Mouse (Mus musculus): ENCODE results near the gene Rnf10.

Rnf10 gene

DNA sequence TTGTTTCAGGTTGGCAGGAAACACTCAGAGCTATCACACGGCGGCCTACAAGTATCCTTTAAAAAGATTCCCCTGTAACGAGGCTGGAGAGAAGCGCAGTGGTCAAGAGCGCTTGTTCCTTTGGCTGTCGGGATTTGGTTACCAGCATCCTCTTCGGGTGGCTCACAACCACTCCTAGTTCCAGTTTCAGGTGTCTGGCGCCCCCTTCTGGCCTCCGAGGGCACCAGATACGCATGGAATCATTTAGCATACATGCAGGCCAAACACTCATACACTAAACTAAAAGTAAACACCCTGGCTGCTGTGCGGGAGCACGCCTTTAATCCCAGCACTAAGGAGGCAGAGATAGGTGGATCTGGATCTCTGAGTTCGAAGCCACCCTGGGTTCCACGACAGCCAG lies 3.3 kb upstream of the Rnf10 start:
- DNase-seq (ENCODE audit: low read depth): peak; percentile 60

DNA sequence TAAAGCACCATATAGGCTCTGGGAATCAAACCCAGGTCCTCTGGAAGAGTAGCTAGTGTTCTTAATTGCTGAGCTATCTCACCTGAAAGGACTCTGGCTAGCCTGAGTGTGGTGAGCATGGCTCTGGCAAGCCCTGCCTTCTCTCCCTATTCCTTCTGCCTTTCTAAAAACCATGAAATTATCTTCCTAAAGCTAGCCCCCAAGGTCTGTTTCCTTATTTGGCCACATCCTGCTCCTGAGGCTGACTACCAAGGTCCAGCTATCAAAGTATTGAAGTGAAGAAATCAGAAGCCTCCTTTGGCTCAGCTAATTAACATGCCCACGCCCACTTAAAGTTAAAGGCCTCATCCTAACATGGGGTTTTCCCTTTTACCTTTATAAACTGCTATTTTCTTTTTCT lies 2.1 kb upstream of the Rnf10 start:
- no peak for DNase-seq (ENCODE audit: low read depth)

- no peak for DNase-seq (ENCODE audit: low read depth)
These were observed 1.7 kb upstream of the Rnf10 start for GRCm38 (mm10) chr5:115274353-115274752.

GRCm38 (mm10) chr5:115273549-115274135 lies 944 bp upstream of the Rnf10 start:
- no peak for DNase-seq (ENCODE audit: low read depth)

DNA sequence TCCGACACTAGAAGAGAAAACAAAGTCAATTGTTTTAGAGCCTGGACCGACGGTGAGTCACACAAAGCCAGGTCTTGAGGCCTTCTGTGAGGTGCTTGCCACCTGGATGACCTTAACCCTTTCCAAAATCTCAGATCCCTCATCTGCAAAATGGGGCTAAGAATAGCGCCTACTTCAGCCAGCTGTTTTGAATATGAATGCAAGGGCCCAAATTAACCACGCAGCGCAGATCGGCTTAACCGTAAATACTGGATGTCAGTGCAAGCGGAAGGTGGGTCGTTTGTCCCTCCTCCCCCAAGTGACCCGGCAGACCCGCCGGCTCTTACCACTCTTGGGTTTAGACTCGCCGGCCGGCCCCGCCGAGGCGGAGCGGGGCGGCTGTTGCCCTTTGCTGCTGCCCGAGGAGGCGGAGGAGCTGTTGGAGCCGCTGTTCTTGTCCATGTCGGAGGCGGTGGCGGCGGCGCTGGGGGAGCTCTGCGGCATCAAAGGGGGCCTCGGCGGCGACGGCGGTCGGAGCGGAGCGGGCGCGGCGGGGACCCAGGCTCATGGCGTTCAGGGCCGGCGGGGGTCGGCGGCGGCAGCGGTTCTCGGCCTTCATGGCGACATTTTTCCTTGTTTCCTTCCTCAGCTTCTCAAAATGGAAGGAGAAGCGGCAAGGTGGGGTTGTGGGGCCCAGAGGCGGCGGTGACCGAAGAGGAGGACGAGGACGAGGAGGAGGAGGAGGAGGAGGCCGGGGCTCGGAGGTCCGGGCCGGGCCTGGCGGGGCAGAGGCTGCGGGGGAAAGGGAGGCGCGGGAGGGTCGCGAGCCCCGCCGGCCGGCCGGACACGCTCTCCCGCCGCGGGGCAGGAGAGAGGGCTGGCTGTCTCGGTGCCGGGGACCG lies 527 bp downstream of the Rnf10 start:
- DNase-seq (ENCODE audit: low read depth): peak; percentile 51

GRCm38 (mm10) chr5:115269969-115270368 lies 2.7 kb downstream of the Rnf10 start:
- no peak for DNase-seq (ENCODE audit: low read depth)

DNA sequence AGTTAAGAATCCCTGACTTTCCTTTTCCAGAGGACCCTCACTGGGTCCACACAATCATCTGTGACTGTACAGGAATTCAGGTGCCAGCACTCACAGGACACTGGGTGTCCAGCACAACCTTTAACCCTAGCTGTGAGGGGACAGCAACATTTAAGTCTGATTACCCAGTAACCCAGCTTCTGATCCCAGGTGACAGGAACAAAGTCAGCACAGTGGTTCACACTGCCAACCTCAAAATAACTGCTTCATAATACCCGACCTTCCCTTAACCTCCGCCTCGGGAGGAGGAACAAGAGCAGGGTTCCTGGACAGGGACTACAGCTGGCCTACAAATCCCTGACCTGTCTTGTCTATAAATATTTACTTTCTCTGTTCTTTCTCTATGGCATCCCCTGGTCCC lies 4.4 kb downstream of the Rnf10 start:
- DNase-seq (ENCODE audit: low read depth): no peak

DNA sequence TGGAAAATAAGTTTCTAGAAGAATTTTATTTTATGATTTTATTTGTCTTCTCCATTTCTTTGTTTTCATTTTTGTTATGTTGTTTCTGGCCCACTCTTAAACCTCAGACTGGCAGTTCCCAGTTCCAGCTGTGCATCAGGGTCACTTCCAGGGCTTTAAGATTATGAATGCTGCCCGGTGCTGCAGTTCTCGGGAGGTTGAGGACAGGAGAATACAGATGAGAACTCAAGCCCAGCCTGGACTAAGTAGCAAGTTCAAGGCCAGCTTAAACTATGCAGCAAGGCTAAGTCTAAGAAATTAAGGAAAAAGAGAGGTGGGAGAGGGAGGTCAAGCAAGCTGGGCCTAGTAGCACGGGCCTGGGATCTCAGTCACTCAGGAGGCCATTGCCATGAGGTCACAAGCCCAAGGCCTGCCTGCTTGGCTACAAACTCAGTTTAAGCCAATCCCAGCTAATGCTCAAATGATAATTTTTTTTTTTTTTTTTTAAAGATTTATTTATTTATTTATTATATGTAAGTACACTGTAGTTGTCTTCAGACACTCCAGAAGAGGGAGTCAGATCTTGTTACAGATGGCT lies 5.1 kb downstream of the Rnf10 start:
- no peak for DNase-seq (ENCODE audit: low read depth)

DNA sequence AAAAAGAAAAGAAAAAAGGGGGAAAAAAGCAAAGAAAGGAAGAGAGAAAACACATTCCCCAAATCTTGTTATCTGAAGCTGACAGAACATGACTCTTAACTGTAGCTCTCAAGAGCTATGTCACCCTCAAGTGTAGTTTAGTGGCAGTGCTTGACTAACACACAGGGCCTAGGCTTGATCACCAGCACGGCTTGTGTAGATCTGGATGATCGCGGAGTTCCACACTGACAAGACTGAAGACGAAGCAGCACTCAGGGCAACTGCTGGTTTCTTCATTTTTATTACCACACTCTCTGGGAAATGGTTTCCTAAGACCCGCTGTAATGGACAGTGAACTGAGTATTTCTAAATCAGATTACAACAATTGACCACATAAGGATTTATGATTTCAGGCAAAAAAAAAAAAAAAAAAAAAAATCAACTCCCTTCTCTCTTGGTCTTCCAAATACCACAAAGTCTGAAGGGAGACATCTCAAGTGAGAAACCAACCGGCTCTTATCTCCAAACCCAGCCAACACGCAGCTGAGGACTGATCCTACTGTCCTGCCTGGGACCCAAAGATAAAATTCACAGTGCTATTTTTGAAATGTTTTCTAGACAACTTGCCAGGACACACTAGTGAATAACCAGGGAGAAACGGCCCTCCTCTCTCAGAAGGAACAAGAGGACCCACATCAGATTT lies 5.8 kb downstream of the Rnf10 start:
- no peak for DNase-seq (ENCODE audit: low read depth)

DNA sequence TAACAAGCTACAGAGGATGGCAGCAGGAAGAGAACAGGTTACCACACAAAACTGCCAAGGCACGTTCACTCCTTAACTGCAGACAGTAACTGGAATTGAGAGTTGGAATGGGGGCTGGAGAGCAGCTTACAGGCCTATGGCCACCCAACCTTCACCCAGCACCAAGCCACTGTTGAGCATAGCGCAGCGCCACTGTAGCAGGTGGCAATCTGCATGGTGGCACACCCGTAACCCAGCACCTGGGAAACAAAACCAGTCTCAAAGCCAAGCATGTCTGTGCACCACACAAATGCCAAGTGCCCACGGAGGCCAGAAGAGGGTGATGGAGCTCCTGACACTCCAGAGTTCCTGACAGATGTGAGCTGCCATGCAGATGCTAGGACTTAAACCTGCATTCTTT lies 6.4 kb downstream of the Rnf10 start:
- no peak for DNase-seq (ENCODE audit: low read depth)

- no peak for DNase-seq (ENCODE audit: low read depth)
These were observed 10.0 kb downstream of the Rnf10 start for GRCm38 (mm10) chr5:115262502-115263291.

GRCm38 (mm10) chr5:115261880-115262279 lies 10.8 kb downstream of the Rnf10 start:
- DNase-seq (ENCODE audit: low read depth): no peak

DNA sequence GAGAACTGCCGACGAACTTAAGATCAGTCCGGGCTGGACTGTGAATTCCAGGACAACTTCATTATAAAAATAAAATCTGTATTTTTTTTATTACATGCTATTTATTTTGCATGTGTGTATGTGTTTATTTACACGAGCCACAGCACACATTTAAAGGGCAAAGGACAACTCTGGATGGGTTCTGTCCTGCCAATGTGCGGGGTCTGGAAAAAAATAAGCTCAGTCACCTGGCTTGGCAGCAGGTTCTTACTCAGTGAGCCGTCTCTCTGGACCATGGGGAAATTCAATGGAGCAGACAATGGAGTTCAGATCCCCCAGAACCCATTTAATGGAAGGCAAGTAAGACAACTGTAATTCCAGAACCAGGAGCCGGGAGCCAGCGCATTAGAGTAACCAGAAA lies 11.6 kb downstream of the Rnf10 start:
- no peak for DNase-seq (ENCODE audit: low read depth)

GRCm38 (mm10) chr5:115260356-115260755 lies 12.3 kb downstream of the Rnf10 start:
- DNase-seq (ENCODE audit: low read depth): no peak

- no peak for DNase-seq (ENCODE audit: low read depth)
These were observed 15.7 kb downstream of the Rnf10 start for GRCm38 (mm10) chr5:115256909-115257546.

DNA sequence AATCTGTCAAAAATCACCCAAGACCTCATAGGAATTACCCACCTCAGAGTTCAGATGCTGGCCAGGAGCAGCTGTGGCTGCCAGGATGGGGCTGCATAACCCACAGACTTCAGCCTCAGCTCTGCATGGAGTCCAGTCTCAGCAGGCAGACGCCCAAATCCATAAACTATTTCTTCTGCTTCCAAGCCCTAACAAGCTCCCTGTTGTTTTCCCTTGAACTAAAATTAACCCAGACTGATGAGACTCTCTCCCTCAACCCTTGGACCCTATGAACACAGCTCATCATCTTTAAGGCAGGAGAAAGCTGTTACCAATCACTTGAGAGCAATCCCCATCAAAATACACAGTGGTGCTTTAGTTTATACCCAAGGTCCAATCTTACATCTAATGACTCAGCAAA lies 17.2 kb downstream of the Rnf10 start:
- DNase-seq (ENCODE audit: low read depth): no peak

GRCm38 (mm10) chr5:115240191-115240590 lies 32.5 kb downstream of the Rnf10 start:
- DNase-seq (ENCODE audit: low read depth): no peak

DNA sequence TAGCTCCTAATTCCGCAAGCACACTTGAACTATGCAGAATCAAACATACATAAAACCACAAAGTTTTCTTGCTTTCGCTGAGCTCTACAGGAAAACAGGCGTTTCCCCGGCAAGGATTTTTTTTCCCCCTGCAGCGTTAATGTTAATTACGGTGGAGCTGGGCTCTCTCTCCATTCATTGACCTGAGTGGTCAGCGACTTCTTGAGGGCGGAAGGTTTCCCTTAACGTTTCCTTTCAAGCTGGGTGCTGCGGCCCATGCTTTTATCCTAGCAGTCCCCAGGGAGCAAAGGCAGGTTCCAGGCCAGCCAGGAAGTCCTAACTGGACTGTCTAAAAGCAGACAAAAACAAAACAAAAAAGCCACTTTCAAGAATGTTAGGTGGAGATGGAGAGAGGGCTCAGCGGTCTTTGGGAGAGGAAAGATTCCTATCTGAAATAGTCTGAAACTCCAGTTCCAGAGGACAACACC lies 33.9 kb downstream of the Rnf10 start:
- DNase-seq (ENCODE audit: low read depth): no peak

DNA sequence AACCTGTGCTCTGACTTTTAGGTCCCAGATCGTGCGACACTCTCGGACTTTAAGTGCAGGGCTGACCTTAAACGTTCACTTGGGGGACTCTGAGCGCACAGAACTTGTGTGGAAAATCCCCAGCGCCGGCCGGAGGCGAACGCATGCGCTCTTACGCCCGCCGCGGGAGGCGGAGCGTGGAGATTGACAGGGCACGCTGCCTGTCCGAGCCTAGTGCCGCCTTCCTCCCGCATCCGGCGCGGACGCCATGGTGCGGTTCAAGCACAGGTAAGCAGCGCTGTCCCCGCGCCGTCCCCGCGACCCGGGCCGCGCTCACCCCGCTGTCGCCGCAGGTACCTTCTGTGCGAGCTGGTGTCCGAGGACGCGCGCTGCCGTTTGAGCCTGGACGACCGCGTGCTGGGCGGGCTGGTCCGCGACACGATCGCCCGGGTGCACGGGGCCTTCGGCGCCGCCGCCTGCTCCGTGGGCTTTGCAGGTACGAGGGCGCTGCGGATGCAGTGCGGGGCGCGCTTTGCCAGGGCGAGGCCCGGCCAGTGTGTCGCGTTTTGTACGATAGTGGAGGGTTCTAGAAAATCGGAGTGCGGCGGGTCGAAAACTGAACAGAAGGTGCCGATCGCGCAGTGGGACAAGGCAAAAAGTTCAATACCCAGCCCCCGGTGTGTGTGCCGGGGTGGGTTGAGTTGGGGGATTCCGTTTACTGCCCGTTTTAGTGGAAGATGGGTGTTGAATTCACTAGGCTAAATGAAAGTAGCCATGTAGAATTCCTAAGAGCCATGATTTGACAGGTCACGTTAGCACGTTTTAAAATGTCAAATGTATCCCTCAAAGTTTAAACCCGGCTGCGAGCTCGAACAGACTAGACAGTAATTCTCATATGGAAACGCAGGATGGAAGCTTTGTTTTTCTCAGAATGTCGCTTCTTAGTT lies 34.6 kb downstream of the Rnf10 start:
- peak; percentile 94 for DNase-seq (ENCODE audit: low read depth)

DNA sequence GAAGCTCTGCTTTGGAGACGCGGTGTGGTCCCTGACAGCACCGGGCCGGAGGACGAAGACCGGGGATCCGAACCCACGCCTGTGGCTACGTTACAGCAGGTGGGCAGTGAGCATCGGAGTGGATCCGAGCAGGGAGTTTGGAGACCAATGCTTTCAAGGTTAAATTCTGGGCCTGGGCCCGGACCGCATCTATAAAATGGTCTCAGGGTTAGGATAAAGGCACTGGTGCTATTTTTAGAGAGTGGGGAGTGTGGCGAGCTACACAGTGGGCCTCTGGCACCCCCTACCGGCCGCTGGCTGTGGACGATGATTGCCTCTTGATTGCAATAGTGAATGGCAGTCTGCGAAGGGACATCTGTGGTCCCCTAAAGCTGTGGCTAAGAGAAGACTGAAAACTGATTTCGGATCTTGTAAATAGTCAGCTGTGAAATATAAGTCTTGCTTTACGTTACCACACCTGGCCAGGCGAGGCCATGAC lies 36.9 kb downstream of the Rnf10 start, which contains the start of gene Pop5:
Gene Pop5 (plus strand): TSS at position 51 of the 478 bp plus-strand sequence.
- peak; percentile 94 for DNase-seq (ENCODE audit: low read depth)

Data from naive thymus-derived CD4-positive, alpha-beta T cell, adult 2 months (primary cell).